Mouse (Mus musculus): ENCODE measurements at regions not wholly inside any gene's neighbourhood (a gene's known extent, or its start where the extent isn't known, plus 50 kb on each side); places are given as distances from the start of the nearest gene placed in this dataset.

DNA sequence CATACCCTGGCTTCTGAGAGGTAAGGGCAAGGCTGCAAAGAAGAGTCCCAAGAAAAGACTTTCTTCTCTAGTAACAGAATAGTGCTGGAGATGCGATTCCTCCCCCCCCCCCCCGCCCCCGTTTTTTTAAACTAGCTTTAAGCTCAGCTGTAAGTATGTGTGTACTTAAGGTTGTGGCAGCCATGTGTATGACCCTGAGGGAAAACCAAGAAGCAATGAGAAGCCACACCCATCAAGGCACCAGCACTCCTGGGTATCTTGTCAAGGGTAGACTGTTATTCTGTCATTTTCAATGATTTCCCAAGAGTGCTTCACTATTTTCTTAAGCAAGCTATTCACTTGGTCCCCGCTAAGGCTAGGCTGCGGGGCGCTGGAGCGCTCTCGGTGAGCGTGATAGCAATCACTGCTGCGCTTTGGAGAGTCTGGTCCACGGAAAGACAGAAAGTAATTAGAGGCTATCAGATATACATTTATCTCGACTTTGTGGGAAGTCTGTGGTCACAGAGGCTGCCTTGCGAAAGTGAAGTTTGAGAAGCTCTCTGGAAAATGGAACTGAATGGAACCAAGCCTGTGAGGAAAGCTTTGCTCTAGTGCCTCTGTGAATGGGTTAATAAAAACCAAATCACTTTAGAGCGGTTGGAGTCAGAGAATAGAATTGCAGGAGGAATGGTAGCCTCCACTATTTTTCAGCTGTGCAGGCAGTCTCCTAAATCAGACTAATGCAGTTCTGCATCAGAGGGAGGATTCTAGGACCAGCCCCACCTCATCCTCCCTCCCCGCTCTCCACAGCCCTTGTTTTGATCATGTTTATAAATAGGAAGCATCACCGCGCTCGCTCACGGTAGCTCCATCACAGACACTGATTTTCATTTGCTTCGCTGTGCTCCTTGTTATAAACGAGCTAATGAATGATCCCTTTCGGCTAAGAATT is 114.8 kb upstream of the Bmp2 start:
- DNase-seq (ENCODE audit: low spot score): no peak

DNA sequence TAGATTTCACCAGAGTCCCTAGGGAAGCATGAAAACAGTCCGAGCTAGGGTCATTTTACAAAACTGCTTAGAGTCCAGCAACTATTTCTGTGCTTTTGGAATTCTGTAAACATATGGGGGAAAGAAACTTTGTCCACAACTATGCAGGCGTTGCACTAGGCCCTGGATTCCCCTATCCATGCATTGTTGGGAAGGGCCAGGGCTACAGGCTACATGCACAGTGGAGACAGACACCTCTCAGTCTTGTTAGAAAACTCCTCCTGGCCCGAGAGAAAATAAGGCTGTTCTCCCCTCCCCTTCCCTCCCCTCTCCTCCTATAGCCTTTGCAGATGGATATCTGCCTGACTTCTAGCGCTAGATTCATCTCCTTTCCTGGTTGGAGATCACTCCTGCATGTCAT is 113.9 kb upstream of the Bmp2 start:
- DNase-seq (ENCODE audit: low spot score): no peak

DNA sequence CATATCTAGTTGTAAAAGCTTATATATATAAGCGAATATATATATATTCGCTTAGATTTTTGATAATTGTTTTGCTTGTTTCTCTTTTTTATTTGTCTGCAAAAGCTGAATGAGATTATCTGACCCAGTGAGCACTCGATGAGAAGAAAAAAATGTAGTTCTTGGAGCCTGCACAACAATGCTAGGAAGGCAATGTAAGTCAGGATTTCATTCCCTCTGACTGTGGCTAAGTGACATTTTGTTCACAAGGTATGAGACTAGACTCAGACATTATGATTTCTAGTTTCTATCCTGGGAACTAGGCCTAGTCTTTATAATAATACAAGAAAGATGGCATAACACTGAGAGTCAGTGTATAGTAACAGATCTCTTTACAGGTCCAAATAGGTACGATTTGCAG is 108.9 kb upstream of the Bmp2 start:
- no peak for DNase-seq (ENCODE audit: low spot score)

DNA sequence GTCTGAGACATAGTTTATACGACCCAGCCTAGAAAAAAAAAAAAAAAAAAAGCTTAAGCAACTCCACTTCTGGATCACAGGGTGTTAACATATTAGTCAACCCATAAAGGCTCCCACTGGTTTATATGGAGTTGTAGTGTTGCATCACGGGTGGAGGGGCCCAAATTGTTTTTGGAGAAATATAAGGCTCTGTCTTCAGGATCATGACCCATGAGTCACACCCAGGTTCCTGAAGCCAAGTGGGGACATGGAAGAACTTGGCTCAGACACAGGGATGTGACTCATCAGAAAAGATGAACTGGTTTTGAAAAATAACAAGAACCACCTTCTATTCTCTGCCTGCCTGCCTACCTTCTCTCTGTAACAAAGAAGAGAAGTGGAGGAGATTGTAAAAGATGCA is 108.5 kb upstream of the Bmp2 start:
- DNase-seq (ENCODE audit: low spot score): peak; percentile 73

DNA sequence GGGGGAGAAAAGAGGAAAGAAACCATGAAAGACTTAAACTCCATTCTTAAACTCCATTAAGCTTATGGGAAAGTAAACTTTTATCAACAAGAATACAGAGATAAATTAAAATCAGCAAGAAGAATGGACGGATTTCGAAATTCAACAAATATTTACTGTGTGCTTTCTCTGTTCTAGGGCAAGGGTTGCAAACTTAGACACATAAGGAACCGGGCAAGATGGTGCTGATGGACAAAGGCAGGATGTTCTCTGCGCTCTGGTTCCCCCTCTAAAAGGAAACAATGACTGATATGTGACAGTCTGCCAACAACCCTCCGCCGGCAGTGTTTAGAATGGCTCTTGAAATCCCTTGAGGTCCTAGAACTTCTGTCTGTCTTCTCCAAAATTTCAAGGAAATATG is 99.0 kb upstream of the Bmp2 start:
- no peak for DNase-seq (ENCODE audit: low spot score)

DNA sequence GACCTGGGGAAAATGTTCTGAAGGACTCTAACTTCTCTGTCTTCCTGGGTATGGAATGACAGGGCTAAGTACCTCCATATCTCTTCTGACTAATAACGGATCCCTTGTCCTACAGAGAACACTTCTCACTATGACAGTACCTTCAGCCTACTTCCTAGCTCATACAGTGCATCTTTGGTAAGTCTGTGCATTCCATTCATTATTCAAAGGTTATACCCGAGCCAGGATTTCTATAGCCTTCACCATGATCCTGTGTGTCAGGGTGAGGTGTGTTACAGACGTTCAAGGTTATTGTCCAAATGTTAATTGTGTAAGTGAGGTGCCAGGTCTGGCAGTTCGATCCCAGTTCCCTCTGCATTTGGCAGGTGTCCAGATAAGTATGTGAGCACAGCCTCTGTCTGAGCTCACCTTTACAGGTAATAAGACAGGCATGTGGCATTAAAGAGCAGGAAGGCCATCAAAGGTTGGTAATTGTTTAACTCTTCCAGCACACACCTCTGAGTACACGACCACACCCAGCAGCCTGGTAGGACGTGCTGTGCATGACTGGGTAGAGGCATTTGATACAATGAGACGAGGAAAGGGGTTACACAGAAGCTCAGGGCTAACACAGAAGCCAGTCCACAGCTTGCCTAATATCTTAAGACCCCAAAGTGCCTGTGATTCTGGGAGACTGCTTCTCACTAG is 96.3 kb upstream of the Bmp2 start:
- no peak for DNase-seq (ENCODE audit: low spot score)

DNA sequence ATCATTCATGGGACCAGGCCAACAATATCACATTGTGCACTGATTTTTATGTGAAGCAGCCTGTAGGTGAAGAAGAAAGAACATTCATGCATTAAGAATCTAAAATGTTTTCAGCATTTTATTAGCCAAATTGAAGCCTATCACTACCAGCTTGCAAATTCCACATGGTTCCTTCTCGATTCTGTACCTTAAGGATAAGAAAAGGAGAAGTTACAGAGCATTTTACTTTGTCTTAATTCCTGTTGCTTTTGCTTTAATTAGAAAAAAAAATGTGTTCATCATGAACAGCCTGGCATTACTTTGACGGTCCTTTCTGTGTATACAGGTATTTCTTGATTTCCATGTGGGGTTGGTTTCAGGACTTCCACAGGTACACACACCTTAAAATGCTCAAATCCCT is 95.2 kb upstream of the Bmp2 start:
- DNase-seq (ENCODE audit: low spot score): no peak

DNA sequence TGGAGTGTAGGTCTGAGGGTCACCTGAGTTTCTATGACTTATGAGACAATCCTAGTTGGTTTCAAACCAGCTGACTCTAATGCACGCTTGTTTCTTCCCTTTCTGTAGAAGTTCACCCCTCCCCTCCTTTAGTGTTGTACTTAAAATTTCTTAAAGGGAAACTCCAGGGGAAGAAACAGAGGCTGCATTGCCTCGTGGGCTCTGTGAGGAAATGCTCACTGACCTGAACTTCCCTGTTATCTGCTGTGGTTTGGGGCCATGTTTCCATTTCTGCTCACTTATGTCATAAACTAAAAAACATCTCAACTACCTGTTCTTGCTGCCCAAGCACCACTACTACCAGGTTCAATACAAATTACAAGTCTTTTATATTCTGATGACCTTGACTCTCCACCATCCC is 93.2 kb upstream of the Bmp2 start:
- DNase-seq (ENCODE audit: low spot score): no peak

DNA sequence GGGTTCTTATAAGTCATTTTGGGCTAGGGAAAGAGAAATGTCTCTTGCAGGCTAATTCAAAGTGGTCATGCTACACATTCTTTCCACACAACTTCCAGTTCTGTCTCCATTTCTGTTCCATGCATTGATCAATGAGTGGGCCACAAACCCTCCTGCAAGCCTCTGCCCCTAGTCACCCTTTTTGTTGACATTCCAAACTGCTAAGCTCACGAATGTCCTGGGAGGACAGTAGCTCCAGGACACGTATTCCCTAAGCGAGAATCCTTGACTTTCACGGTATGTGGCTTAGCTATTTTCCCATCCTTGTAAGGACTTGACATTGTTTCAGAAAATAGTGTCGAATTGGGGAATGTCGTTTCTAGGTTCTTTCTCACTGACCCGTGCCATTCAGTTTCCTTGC is 91.1 kb upstream of the Bmp2 start:
- DNase-seq (ENCODE audit: low spot score): no peak

DNA sequence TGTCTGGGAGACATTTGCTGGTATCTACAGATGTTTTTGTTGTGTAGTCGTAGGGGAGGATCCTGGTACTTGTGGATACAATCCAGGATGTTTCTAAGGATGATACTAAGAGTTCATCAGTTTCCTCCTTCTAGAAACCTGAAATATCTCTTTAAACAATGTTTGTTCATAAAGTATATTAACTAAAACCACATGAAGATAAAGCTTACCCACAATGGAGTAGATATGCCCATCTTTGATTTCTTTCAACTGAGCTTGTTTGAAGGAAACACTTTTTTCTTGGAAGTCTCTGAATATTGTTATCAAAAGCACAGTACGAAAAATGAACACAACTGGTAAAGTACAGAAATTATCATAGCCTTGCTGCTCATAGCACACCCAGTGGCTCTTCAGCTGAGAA is 89.6 kb upstream of the Bmp2 start:
- no peak for DNase-seq (ENCODE audit: low spot score)

DNA sequence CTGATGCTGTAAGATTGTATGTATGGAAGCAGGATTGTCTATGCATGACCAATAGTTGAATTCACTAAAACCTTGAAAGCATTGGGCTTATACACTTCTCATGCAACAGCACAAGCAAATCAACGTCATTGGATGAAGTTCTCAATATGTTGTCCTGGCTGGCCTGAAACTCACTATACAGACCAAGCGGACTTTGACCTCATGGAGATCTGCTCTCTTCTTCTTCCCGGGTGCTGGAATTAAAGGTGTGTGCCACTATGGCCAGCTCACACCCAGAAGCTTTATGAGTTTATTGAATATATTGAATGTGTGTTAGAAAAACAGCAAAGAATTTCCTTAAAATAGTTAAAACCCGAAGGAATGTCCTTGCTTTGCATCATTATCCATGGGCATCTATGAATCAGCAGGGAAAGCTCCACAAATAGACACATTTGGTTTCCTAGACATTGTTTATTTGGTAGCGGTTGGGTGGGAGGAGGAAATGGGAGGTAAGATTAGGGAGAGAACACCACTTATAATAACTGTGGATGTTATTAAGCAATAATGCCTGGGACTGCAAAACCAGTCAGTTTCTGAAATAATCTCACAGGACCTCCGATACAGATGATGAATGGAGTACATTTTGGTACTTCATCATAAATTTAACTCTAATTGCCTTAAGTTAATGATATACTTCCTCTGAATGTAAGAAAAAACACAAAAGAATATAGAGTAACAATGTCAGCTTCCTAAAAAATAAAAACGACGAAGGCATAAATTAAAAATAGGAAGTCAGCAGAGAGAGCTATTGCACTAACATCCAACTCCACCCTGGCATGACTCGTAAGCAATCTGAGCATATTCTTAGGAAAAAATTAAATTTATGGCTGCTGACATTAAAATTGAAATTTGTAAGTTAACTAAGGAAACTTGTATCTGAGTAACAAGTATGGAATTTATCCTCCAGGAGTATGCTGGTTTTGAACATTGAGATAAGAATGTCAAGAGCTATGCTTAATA is 84.5 kb upstream of the Bmp2 start:
- no peak for DNase-seq (ENCODE audit: low spot score)

DNA sequence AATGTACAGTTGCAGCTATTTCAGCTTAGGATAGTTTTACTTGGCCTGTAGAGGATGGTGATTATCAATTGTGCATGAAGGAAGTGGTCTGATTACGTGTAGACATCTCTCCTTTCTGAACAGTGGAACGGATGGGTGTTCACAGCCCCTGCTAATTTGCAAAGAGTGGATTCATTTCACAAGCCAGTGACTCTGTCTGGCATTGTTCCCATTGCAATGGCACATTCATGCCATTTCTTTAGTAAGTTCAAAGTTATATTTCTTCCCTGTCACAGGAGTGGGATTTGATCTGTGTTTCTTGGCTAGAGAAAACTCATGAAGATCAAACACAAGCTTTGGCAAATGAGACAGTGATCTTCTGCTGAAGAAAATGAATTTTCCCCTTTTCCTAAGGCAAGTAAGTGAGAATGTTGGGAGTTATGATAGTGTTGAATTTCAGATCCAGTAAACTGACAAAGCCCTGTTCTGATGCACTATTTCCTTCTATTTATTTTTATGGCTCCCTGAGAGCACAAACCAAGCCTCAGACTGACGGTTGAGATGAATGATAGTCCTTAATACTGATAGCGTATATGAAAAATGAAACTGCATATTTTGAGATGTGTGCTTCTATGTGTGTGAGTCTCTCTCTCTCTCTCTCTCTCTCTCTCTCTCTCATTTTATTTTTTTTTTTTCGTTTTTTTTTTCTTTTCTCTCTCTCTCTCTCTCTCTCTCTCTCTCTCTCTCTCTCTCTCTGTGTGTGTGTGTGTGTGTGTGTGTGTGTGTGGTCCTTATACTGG is 78.8 kb upstream of the Bmp2 start:
- DNase-seq (ENCODE audit: low spot score): no peak

DNA sequence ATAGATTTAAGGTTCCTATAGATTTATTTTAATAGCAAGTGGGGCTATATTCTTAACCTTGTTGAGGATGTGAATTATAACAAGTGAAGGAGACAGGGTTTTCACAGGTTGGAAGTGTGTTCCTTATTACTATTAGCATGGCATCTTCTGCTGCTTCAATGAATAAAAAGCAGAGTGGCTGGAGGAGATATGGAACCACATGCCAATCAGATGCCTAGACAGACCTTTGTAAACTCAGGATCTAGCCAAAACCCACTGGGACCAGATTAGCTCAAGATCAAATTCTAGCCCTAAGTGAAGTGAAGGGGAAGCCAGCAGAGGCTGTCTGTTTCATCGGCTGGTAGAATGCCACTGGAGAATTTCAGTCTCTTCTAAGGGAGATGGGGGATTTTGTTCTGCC is 77.8 kb upstream of the Bmp2 start:
- DNase-seq (ENCODE audit: low spot score): no peak

DNA sequence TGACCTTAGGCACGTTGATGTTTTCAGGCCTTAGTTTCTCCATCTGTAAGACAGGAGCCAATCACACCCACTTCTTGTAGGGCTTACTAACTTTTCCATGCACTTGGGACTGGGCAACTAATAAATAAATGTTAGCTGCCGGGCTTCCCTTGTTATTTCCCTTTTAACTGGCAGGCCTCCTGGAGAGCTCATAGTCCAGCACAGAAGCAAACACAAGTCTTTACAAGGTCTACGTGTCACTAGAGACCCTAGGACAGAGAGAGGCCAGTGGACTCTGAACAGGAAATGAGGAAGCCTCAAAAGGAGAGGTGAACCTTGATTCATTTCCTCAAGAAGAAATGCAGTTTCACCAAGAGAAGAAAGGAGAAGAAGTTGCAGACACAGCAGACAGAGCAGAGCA is 71.1 kb upstream of the Bmp2 start:
- DNase-seq (ENCODE audit: low spot score): no peak

DNA sequence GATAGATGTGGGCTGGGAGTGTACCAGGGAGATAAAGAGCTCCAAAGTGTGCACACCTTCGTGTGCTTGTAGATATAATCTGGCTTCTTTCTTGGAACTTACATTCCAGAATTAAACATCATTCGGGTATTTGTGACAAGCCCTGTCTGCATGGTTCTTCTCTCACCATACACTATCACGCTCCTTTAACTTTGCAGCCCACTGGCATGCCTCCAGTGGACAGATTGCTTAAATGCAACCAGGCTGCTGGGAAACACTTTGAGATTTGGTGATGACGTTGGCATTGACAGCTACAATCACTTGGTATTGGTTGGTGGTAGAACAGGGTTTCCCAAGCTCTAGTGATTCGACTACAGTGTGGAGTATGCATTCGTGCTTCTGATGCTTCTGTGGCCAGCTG is 70.7 kb upstream of the Bmp2 start:
- DNase-seq (ENCODE audit: low spot score): no peak

DNA sequence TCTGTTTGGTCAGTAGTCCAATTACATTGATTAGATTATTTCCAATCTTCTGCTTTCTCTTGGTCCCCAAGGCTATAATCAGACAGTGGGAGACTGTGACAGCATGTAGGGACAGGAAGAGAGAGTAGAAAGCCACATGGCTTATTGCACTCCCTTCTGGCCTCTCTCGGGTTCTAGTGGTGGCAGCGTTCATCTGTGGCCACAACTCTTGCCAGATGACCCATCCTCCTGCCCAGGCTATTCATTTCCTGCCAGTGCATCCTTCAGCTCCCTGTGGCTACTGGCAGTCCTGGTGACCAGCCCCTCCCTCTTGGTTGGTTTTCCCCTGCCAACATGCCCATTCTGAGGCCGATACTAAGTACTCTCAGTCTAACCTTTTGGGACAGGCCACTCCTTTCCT is 70.2 kb upstream of the Bmp2 start:
- DNase-seq (ENCODE audit: low spot score): no peak

DNA sequence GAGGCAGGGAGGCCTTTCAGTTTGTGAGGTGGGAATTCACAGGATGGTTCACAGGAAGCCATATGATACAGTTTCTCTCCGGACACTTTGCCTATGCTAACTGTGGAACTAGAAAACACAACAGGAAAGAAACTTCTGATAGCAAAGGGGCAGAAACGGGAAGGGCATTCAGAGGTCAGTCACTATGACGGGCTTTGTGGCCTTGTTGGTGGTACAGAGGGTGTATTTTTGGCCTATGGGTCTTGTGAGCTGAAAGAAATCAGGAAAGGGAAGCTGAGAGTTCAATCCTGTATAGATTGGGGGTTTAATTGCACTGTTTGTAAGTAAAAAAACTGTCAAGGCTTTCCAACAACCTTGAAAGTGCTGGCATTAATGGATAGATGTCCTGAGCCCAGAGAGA is 56.5 kb upstream of the Bmp2 start:
- DNase-seq (ENCODE audit: low spot score): no peak

DNA sequence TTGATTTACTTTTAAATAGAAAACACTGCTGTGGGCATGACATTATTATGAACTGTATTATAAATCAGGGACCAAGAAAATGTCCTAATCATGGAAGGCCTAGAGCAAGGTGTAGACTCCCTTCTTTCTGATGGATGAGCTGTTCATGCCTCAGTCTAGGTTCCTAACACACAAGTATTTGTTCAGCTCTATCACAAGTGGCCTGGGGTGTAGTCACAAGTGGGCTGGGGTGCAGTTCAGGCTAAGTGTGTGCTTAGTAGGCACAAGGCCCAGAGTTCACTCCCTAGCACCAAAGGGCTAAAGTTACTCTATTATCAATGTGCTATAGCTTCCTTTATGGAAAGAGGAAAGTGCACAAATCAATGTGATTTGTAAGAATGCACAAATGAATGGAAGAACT is 55.6 kb upstream of the Bmp2 start:
- DNase-seq (ENCODE audit: low spot score): no peak

DNA sequence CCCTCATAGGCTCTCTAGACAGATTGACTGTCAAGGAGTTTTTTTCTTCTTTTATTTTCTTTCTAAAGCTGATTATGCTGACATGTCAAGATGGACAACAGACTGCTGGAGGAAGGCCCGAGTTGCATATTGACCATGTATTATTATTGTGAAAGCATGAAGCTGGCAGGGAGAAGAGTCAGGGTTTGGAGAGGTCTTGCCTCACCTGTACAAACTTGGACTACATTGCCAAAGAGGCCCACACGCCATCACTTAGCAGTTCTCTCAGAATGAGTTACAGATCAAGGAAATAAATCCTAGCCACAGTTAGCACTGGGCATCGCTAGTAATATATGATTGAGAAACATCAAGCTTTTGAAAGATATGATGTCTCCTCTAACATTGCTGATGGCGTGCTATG is 54.9 kb upstream of the Bmp2 start:
- no peak for DNase-seq (ENCODE audit: low spot score)

DNA sequence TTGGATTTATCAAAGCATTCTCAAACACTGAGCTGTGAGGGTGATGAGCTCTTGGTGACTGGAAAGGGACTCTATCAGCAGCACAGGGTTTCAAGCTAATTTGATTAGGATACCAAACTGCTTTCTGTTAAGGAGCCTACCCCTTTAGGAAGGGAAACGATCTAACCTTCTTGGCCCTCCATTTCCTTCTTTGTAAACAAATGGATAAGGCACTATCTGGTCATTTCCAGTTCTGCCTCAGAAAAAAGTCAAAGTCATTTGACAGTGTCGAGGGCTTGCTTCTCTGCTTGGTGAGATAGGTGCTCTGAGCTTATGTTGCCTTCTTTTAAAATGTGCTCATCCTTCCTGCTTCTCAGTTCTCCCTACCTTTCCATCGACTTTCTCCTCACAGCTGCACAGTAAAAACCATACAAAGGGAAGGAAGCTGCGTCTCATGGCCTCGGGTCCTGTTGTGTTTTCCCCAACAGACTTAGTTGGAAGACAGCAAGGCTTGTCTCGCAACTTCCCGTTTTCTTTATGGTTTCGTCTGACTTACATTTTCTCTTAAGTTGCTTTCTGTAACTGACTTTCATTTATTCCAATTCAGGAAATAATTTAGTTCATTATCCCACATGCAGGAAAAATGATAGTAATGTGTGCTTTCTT is 54.3 kb upstream of the Bmp2 start:
- no peak for DNase-seq (ENCODE audit: low spot score)

DNA sequence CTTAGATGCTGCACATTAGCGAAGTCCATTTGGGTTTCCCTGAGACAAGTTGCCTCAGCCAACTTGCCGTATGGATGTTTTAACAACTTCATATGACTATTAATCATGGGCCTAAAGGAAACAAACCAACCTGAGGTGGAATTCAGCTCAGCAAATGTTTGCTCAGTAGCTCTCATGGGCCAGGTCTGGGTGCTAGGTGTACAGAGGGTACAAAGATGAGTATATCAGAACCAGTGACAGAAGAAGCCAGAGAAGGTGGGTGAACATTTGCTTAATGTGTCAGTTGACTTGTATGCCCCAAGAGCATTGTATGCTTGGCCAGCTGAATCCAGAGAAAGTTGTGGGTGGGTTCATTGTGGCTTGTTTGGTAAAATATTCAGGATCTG is 53.8 kb upstream of the Bmp2 start:
- no peak for DNase-seq (ENCODE audit: low spot score)

Data from gastrocnemius, adult 18-20 months (tissue).